Mouse (Mus musculus) T-helper 2 cell (primary cell): ENCODE measurements around the gene Col5a3.

ENCODE experiments used
- in situ Hi-C: fragments of 300-600 bp; cut with MboI, MseI; formaldehyde crosslinking; loops from one replicate; pipeline ENCODE4 v1.15.1; 2025; ENCODE audit warnings: high pct_unique_total_duplicates

The Col5a3 gene

GRCm38 (mm10) chr9:20810271-20810670 lies 4.6 kb downstream of the Col5a3 start:
- in situ Hi-C loops: loop anchor here (10.0 kb wide), 1 partner anchor 65 kb away; the partner anchor contains the start of gene Angptl6

- in situ Hi-C loops: no loop called here
Measured at GRCm38 (mm10) chr9:20805706-20806105, 9.2 kb downstream of the Col5a3 start.

GRCm38 (mm10) chr9:20805159-20805495 lies 9.7 kb downstream of the Col5a3 start:
- in situ Hi-C loops: no loop called here

GRCm38 (mm10) chr9:20804266-20805158 lies 10.4 kb downstream of the Col5a3 start:
- in situ Hi-C loops: no loop called here

- in situ Hi-C loops: no loop called here
Measured at GRCm38 (mm10) chr9:20794108-20794806, 20.6 kb downstream of the Col5a3 start.

GRCm38 (mm10) chr9:20790345-20790744 lies 24.5 kb downstream of the Col5a3 start:
- in situ Hi-C loops: no loop called here

- in situ Hi-C loops: no loop called here
Measured at GRCm38 (mm10) chr9:20789651-20790050, 25.2 kb downstream of the Col5a3 start.

- in situ Hi-C loops: no loop called here
Measured at GRCm38 (mm10) chr9:20787992-20788391, 26.9 kb downstream of the Col5a3 start.

GRCm38 (mm10) chr9:20785055-20785454 lies 29.8 kb downstream of the Col5a3 start:
- in situ Hi-C loops: no loop called here

GRCm38 (mm10) chr9:20781286-20781685 lies 33.6 kb downstream of the Col5a3 start:
- in situ Hi-C loops: no loop called here

- in situ Hi-C loops: no loop called here
Measured at GRCm38 (mm10) chr9:20765274-20765673, 49.6 kb downstream of the Col5a3 start.

GRCm38 (mm10) chr9:20763099-20763498 lies 51.8 kb downstream of the Col5a3 start:
- in situ Hi-C loops: no loop called here

GRCm38 (mm10) chr9:20762197-20762961 lies 52.5 kb downstream of the Col5a3 start:
- in situ Hi-C loops: no loop called here

- in situ Hi-C loops: no loop called here
Measured at GRCm38 (mm10) chr9:20761388-20761787, 53.5 kb downstream of the Col5a3 start.

GRCm38 (mm10) chr9:20760813-20761212 lies 54.1 kb downstream of the Col5a3 start:
- in situ Hi-C loops: no loop called here

GRCm38 (mm10) chr9:20758896-20759295 lies 56.0 kb downstream of the Col5a3 start:
- in situ Hi-C loops: no loop called here

GRCm38 (mm10) chr9:20758243-20758642 lies 56.6 kb downstream of the Col5a3 start:
- in situ Hi-C loops: no loop called here

GRCm38 (mm10) chr9:20757087-20757955 lies 57.5 kb downstream of the Col5a3 start:
- in situ Hi-C loops: no loop called here

GRCm38 (mm10) chr9:20756081-20756700 lies 58.7 kb downstream of the Col5a3 start:
- in situ Hi-C loops: no loop called here

GRCm38 (mm10) chr9:20754335-20754734 lies 60.5 kb downstream of the Col5a3 start:
- in situ Hi-C loops: no loop called here
